Mouse (Mus musculus) limb, embryonic 13.5 days (tissue): ENCODE results near the gene 2610001J05Rik. TPM values are rescaled to one million over a fixed set of nuclear protein-coding genes. Genes with fewer than 3 reads are reported as not detected.

ENCODE experiments used
- polyA plus RNA-seq: library from polyadenylated mRNA; unstranded; fragments of >200 nt; fragmentation: Nextera tagmentation; extraction: Ambion mirVana; gene quantifications from 2 replicates; pipeline ENCODE4 v1.2.1, GENCODE M21; 2015

The 2610001J05Rik gene
- polyA plus RNA-seq, 1 experiment from 2014 or later: 132 TPM

Other genes starting within 250 kb of the 2610001J05Rik start
- gene Bmt2, start 193.6 kb downstream of the 2610001J05Rik start, polyA plus RNA-seq: 18.7 and 19.7 TPM in 2 replicates
- gene Gpr85, start 31.6 kb downstream of the 2610001J05Rik start, polyA plus RNA-seq: 7.4 and 7.8 TPM in 2 replicates